Mouse (Mus musculus): ENCODE data around the gene Kdelr2. TPM values are rescaled to one million over a fixed set of nuclear protein-coding genes. Genes with fewer than 3 reads are reported as not detected.

The Kdelr2 gene
- polyA plus RNA-seq, 1 experiment from 2014 or later: 315 TPM

DNA sequence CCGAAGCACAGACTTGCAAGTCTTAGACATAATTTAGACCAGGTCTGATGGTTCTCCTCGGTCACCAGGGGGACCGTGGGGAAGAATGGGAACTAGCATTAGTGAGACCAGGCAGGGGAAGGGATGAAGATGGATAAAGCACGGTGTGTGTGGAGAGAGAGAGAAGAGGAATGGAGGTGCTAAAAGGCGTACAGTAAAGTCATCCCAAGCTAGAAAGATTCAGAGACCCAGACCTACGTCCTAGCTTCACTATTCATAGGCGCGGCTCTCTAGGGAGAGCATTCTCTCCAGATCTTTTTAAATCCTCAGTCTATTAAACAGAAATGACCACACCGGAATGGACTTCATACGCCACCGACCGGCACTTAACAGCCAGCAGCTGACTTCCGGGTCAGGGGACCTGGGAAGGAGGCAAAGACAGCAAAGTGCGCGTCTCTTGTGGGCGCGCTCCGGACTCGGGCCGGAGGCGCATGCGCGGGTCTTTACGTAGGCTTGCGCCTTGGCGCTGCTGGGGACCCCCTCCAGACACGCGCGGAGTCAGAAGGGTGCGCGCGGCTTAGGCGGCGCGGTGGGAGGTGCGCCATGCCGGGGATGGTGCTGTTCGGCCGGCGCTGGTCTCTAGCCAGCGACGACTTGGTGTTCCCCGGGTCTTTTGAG lies 60.6 kb downstream of the Kdelr2 start, which contains the start of gene Daglb:
TSS of gene Daglb (plus strand) at position 485 of the 657 bp plus-strand sequence.
- 2% methylated on average over 42 of the region's 43 CpGs for WGBS
- Histone ChIP-seq H3K4me3 (ENCODE audit: low read depth, low read length) (peak within 1 kb of the TSS; percentile 71), H3K4me1 (replicated peaks; ENCODE audit: control insufficient read depth, insufficient read depth) (no peaks in the 10 kb centered on the region), H3K4me2 (replicated peaks; ENCODE audit: low read depth) (peak within 1 kb of the TSS; percentile 97), H3K9ac (ENCODE audit: low read length) (peak within 1 kb of the TSS; percentile 66), H3K27me3 (ENCODE audit: control insufficient read depth, insufficient read depth, low read length) (no peaks in the 10 kb centered on the region), H3K27ac (replicated peaks) (peak within 1 kb of the TSS; percentile 49), H3K9me3 (ENCODE audit: control insufficient read depth, low read length) (no peaks in the 10 kb centered on the region), H3K36me3 (ENCODE audit: control insufficient read depth, insufficient read depth, low read length) (no peaks in the 10 kb centered on the region)
- TF ChIP-seq CTCF (IDR thresholded peaks at IDR 0.05; ENCODE audit: low read depth) (0 out of 2 replicates have a peak, but pooled peaks have one; percentile 9), EP300 (optimal IDR thresholded peaks at IDR 0.05) (no peak)
- ATAC-seq (ENCODE audit: low FRiP score, low TSS enrichment) (peak; percentile 88), DNase-seq (ENCODE audit: low spot score) (peak; percentile 82)

DNA sequence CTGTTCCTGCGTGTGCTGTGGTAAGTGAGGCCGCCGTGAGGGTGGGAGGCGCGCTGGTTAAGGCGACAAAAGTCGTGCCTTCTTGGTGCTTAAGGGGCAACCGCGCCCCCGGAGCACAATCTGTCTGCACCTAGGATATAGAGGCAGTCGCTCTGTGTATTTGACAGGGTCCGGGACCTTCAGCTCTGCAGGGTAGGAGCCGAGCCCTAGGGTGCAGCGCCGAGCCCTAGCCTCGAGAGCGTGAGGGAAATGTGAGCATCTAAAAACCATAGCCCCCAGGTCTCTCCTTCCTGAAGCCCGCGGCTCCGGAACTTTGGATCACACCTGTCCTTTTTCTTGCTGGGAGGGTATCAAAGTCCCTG lies 61.1 kb downstream of the Kdelr2 start:
- DNase-seq (ENCODE audit: low spot score) (no peak), ATAC-seq (ENCODE audit: low FRiP score, low TSS enrichment) (peak; percentile 55)
- H3K36me3 ChIP-seq (ENCODE audit: control insufficient read depth, insufficient read depth, low read length): no peaks in the 10 kb centered on the region
- no peaks in the 10 kb centered on the region for H3K9me3 ChIP-seq (ENCODE audit: control insufficient read depth, low read length)
- H3K4me1 ChIP-seq (replicated peaks; ENCODE audit: control insufficient read depth, insufficient read depth): no peaks in the 10 kb centered on the region
- peak overlapping the region; percentile 71 for H3K4me3 ChIP-seq (ENCODE audit: low read depth, low read length)
- WGBS: 1% methylated on average over 20 of the region's 20 CpGs
- H3K9ac ChIP-seq (ENCODE audit: low read length): peak overlapping the region; percentile 66
- TF ChIP-seq CTCF (IDR thresholded peaks at IDR 0.05; ENCODE audit: low read depth) (no peak), EP300 (optimal IDR thresholded peaks at IDR 0.05) (no peak)
- H3K27ac ChIP-seq (replicated peaks): peak overlapping the region; percentile 49
- peak overlapping the region; percentile 97 for H3K4me2 ChIP-seq (replicated peaks; ENCODE audit: low read depth)
- H3K27me3 ChIP-seq (ENCODE audit: control insufficient read depth, insufficient read depth, low read length): no peaks in the 10 kb centered on the region

DNA sequence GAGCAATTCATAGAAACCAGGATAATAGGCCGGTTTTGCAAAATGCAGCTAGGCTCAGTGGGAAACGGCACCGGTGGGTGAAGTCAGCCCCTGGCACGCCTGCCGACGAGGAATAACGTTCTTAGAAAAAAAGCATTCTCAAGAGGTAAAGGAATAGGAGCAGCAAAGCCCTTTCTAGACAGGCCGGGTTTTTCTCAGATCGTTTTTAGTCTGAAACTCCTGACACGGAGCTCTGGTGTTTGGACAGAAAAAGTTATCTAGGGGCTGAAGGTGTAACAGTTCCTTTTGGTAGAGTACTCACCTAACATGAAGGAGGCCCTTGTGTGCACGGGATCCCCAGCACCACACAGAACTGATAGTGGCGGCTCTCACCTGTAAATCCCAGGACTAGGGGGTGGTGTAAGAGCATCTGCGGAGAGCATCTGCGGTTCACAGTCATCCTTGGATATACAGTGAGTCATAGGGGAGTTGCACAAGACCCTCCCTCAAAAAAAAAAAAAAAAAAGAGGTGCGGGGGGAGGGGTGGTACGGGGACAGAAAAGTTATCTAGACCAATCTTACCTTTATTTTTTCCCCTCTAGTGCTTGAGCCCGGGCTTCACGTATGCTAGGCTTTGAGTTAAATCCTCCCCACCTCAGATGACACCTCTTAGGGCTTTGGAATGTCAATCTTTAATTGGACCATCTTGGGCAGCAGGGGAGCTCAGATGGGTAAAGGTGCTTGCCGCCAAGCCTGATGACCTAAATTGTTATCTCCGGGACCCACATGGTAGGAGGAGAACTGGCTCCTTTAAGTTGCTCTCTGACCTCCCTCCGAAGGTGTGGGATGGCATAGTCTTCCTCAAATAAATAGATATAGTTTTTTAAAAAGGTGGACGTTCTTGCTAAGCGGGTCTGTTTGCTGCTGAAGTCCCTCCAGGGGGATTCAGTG lies 61.8 kb downstream of the Kdelr2 start:
- no peaks in the 10 kb centered on the region for H3K36me3 ChIP-seq (ENCODE audit: control insufficient read depth, insufficient read depth, low read length)
- peak; percentile 9 for DNase-seq (ENCODE audit: low spot score)
- H3K27ac ChIP-seq (replicated peaks): no peak overlapping the region
- TF ChIP-seq CTCF (IDR thresholded peaks at IDR 0.05; ENCODE audit: low read depth): no peak
- no peak for TF ChIP-seq EP300 (optimal IDR thresholded peaks at IDR 0.05)
- H3K4me3 ChIP-seq (ENCODE audit: low read depth, low read length): peak overlapping the region; percentile 71
- H3K4me1 ChIP-seq (replicated peaks; ENCODE audit: control insufficient read depth, insufficient read depth): no peaks in the 10 kb centered on the region
- H3K9me3 ChIP-seq (ENCODE audit: control insufficient read depth, low read length): no peaks in the 10 kb centered on the region
- H3K9ac ChIP-seq (ENCODE audit: low read length): peak overlapping the region; percentile 66
- ATAC-seq (ENCODE audit: low FRiP score, low TSS enrichment): no peak
- peak overlapping the region; percentile 97 for H3K4me2 ChIP-seq (replicated peaks; ENCODE audit: low read depth)
- 32% methylated on average over 23 of the region's 23 CpGs for WGBS
- no peaks in the 10 kb centered on the region for H3K27me3 ChIP-seq (ENCODE audit: control insufficient read depth, insufficient read depth, low read length)

DNA sequence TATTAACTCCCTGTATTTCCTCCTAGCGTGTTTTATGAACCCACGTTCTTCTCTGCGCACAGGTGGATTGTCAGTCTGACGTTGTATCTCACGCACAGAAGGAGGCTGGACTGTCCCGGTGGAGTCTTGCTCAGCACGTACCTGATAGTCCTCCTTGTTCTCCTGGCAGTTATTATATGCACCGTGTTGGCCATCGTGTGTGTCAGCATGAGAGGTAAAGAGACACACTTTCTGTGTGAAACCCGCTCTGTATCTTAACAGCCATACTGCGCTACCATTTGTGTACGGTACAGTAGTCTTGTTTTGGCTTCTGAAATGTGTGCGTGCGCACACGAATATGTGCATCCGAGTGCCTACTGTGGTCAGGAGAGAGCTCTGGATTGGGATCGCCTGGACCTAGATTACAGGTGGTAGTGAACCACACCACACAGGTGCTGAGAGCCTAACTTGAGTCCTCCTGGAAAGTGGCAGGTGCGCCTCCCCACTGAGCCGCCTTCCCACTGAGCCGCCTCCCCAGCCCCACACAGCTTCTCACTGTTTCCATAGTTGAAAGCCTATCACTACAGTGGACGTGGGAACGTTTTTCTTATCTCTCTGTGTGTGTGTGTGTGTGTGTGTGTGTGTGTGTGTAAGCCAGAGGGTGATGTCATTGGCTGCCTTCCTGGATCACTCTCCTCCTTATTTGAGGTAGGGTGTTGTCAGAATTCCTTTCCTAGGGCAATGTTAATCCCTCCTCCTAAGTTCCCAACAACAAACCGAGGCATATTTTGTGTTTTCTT lies 63.4 kb downstream of the Kdelr2 start:
- Histone ChIP-seq H3K9me3 (ENCODE audit: control insufficient read depth, low read length) (no peaks in the 10 kb centered on the region), H3K27ac (replicated peaks) (no peak overlapping the region), H3K27me3 (ENCODE audit: control insufficient read depth, insufficient read depth, low read length) (no peaks in the 10 kb centered on the region), H3K4me2 (replicated peaks; ENCODE audit: low read depth) (no peak overlapping the region), H3K4me1 (replicated peaks; ENCODE audit: control insufficient read depth, insufficient read depth) (no peaks in the 10 kb centered on the region), H3K9ac (ENCODE audit: low read length) (no peak overlapping the region), H3K36me3 (ENCODE audit: control insufficient read depth, insufficient read depth, low read length) (no peaks in the 10 kb centered on the region), H3K4me3 (ENCODE audit: low read depth, low read length) (no peak overlapping the region)
- TF ChIP-seq EP300 (optimal IDR thresholded peaks at IDR 0.05) (no peak), CTCF (IDR thresholded peaks at IDR 0.05; ENCODE audit: low read depth) (no peak)
- DNase-seq (ENCODE audit: low spot score) (peak; percentile 56), ATAC-seq (ENCODE audit: low FRiP score, low TSS enrichment) (peak; percentile 53; the same call in 1 of the 2 replicates)
- WGBS: 84% methylated on average over 23 of the region's 23 CpGs

DNA sequence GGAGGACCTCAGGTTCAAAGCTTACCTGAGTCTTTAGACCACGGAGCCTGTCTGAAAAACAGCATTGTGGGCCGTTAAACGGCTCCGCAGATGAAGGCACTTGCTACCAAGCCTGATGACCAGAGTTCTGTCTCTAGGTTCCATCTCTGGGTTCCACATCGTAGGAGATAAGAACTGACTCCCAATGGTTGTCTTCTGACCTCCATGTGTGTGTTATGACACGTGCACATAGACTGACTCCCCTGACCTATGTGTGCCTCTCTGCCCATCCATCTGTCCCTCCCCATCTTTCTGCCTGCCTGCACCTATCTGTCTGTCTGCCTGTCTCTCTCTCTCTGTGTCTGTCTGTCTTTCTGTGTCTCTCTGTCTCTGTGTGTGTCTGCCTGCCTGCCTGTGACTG lies 64.3 kb downstream of the Kdelr2 start:
- Histone ChIP-seq H3K27me3 (ENCODE audit: control insufficient read depth, insufficient read depth, low read length) (no peaks in the 10 kb centered on the region), H3K9ac (ENCODE audit: low read length) (no peak overlapping the region), H3K36me3 (ENCODE audit: control insufficient read depth, insufficient read depth, low read length) (no peaks in the 10 kb centered on the region), H3K4me2 (replicated peaks; ENCODE audit: low read depth) (no peak overlapping the region), H3K4me3 (ENCODE audit: low read depth, low read length) (no peak overlapping the region), H3K9me3 (ENCODE audit: control insufficient read depth, low read length) (no peaks in the 10 kb centered on the region), H3K4me1 (replicated peaks; ENCODE audit: control insufficient read depth, insufficient read depth) (no peaks in the 10 kb centered on the region), H3K27ac (replicated peaks) (no peak overlapping the region)
- 86% methylated on average over 6 of the region's 6 CpGs for WGBS
- DNase-seq (ENCODE audit: low spot score) (peak; percentile 5), ATAC-seq (ENCODE audit: low FRiP score, low TSS enrichment) (no peak)
- TF ChIP-seq EP300 (optimal IDR thresholded peaks at IDR 0.05) (no peak), CTCF (IDR thresholded peaks at IDR 0.05; ENCODE audit: low read depth) (no peak)
